In the genomic region with DNA sequence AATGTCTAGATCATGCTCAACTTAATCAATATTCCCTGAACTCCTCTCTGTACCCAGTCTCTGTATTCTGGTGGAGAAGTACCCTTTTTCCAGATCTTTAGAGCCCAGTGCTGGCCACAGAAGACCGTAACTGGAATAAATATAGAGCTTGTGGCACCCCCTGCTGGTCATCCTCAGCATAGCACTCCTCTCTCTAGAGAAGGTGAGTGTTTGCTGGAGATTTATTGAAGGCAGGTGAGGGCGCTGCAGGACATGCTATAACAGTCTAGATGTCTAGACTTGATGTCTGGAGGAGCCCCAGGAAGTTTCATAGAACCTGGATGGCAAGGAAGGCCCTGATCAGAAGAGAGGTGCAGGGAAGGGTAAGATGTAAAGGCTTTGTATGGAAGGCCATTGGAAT, we compare ENCODE assay signal across 8 mouse cellular contexts. TPM values are rescaled to one million over a fixed set of nuclear protein-coding genes. Genes with fewer than 3 reads are reported as not detected.
DNase-seq lines count a peak whose midpoint lies in the region; ATAC-seq and TF ChIP-seq lines count a peak whose summit lies in the region.

No protein-coding gene starts in this region.

- H3K4me3 ChIP-seq in cerebellum, adult 2 months (replicated peaks; ENCODE audit: insufficient read depth, low read depth, low read length), result no peak overlapping the region
- no peak overlapping the region for H3K4me3 ChIP-seq in gastrocnemius, adult 2 months
- H3K4me3 ChIP-seq in kidney, postnatal 0 days (replicated peaks; ENCODE audit: low read depth, low read length), result no peak overlapping the region
- no peak overlapping the region for H3K4me3 ChIP-seq in liver, embryonic 11.5 days (ENCODE audit: low read depth, low read length)

- no peaks in the 10 kb centered on the region for H3K4me1 ChIP-seq in cerebellum, adult 2 months (ENCODE audit: control insufficient read depth, insufficient read depth, low read length)
- no peaks in the 10 kb centered on the region for H3K4me1 ChIP-seq in kidney, postnatal 0 days (replicated peaks; ENCODE audit: insufficient read depth, low read length)
- H3K4me1 ChIP-seq in liver, embryonic 11.5 days (replicated peaks; ENCODE audit: control insufficient read depth, insufficient read depth, low read length), result peaks cover 39% of the 10 kb centered on the region

- H3K9me3 ChIP-seq in kidney, postnatal 0 days (replicated peaks; ENCODE audit: low read length), result no peaks in the 10 kb centered on the region
- no peaks in the 10 kb centered on the region for H3K9me3 ChIP-seq in liver, embryonic 11.5 days (ENCODE audit: control insufficient read depth, low read length)

- no peak overlapping the region for H3K27ac ChIP-seq in cerebellum, adult 2 months (ENCODE audit: insufficient read depth, low read length)
- peak overlapping the region; percentile 6; the same call in 1 of the 2 replicates for H3K27ac ChIP-seq in gastrocnemius, adult 2 months
- H3K27ac ChIP-seq in kidney, postnatal 0 days, result no peak overlapping the region
- H3K27ac ChIP-seq in liver, embryonic 11.5 days (ENCODE audit: low read depth, low read length), result no peak overlapping the region

- no peak overlapping the region for H3K9ac ChIP-seq in kidney, postnatal 0 days (ENCODE audit: low read depth, low read length)
- H3K9ac ChIP-seq in liver, embryonic 11.5 days (ENCODE audit: low read depth, low read length), result no peak overlapping the region

- no peaks in the 10 kb centered on the region for H3K36me3 ChIP-seq in kidney, postnatal 0 days (ENCODE audit: insufficient read depth, low read length)
- H3K36me3 ChIP-seq in liver, embryonic 11.5 days (ENCODE audit: control insufficient read depth, insufficient read depth, low read length), result no peaks in the 10 kb centered on the region

- no peaks in the 10 kb centered on the region for H3K27me3 ChIP-seq in cerebellum, adult 2 months (ENCODE audit: control insufficient read depth, insufficient read depth, low read length)
- no peaks in the 10 kb centered on the region for H3K27me3 ChIP-seq in kidney, postnatal 0 days (ENCODE audit: insufficient read depth, low read length)
- H3K27me3 ChIP-seq in liver, embryonic 11.5 days (replicated peaks; ENCODE audit: control insufficient read depth, insufficient read depth, low read length), result no peaks in the 10 kb centered on the region

- DNase-seq in 3T3-L1 (ENCODE audit: low read depth, low spot score), result peak; percentile 94
- peak; percentile 87 for DNase-seq in MN1 (ENCODE audit: low spot score)
- DNase-seq in cerebellum, adult 2 months, result peak; percentile 90 to 96
- DNase-seq in gastrocnemius, adult 2 months, result peak; percentile 89
- peak; percentile 89 for DNase-seq in kidney, postnatal 0 days (ENCODE audit: low spot score)
- DNase-seq in liver, embryonic 11.5 days (ENCODE audit: low spot score), result peak; percentile 80
- peak; percentile 86 for DNase-seq in ovary, postnatal 36 days (ENCODE audit: low spot score)
- DNase-seq in thymus, postnatal 14 days, result peak; percentile 95

- 2% methylated on average over 2 of the region's 2 CpGs for WGBS in cerebellum, adult 2 months
- WGBS in kidney, postnatal 0 days, result 2% methylated on average over 2 of the region's 2 CpGs
- WGBS in liver, embryonic 11.5 days, result 7% methylated on average over 2 of the region's 2 CpGs

- H3K4me2 ChIP-seq in kidney, postnatal 0 days (ENCODE audit: low read length), result no peak overlapping the region
- H3K4me2 ChIP-seq in liver, embryonic 11.5 days, result no peak overlapping the region

- TF ChIP-seq CTCF in cerebellum, adult 2 months (IDR thresholded peaks at IDR 0.05; ENCODE audit: borderline replicate concordance, insufficient read depth, low read depth, low read length), result peak; percentile 93
- peak; percentile 99 for TF ChIP-seq CTCF in gastrocnemius, adult 2 months (IDR thresholded peaks at IDR 0.05)
- TF ChIP-seq CTCF in kidney, postnatal 0 days (IDR thresholded peaks at IDR 0.05; ENCODE audit: low read depth), result peak; percentile 97

- no peak for TF ChIP-seq POLR2A in cerebellum, adult 2 months (IDR thresholded peaks at IDR 0.05; ENCODE audit: borderline replicate concordance, insufficient read depth, low read length)

- intact Hi-C loops in gastrocnemius, adult 2 months (cut with DNase I), result loop anchor here (1.0 to 5.0 kb wide), 4 partner anchors 58 to 217 kb away; partner anchors contain the start of gene Nup214

- no peak for ATAC-seq in kidney, postnatal 0 days (replicated peaks; ENCODE audit: low FRiP score, low read depth)
- no peak for ATAC-seq in liver, embryonic 11.5 days (replicated peaks; ENCODE audit: low FRiP score)

RNA-seq across cellular contexts. Expression of gene Prrc2b, which starts 16.8 kb away (rescaled TPM):
- polyA plus RNA-seq in cerebellum, adult 2 months (2012; rRNA removed), result 88.9 and 95.6 TPM in 2 replicates
- total RNA-seq in gastrocnemius, adult 2 months (2021), result 10 to 100 TPM; 76.4 to 86.9 TPM
- 31.4 and 33.8 TPM in 2 replicates for polyA plus RNA-seq in kidney, postnatal 0 days (2015; fragmentation: Nextera tagmentation; extraction: Ambion mirVana)
- polyA plus RNA-seq in liver, embryonic 11.5 days (2014; fragmentation: Nextera tagmentation; extraction: Ambion mirVana), result 37.8 and 48.1 TPM in 2 replicates

RNA-seq across cellular contexts. Expression of gene Plpp7, which starts 38.7 kb away (rescaled TPM):
- 41.3 and 45.0 TPM in 2 replicates for polyA plus RNA-seq in cerebellum, adult 2 months (2012; rRNA removed)
- total RNA-seq in gastrocnemius, adult 2 months (2021), result 100 to 1,000 TPM; 109 to 120 TPM
- polyA plus RNA-seq in kidney, postnatal 0 days (2015; fragmentation: Nextera tagmentation; extraction: Ambion mirVana), result 4.5 and 4.7 TPM in 2 replicates
- 5.3 TPM in 2 replicates for polyA plus RNA-seq in liver, embryonic 11.5 days (2014; fragmentation: Nextera tagmentation; extraction: Ambion mirVana)

RNA-seq across cellular contexts. Expression of gene Fam78a, which starts 49.4 kb away (rescaled TPM):
- 4.2 and 4.4 TPM in 2 replicates for polyA plus RNA-seq in cerebellum, adult 2 months (2012; rRNA removed)
- 10 to 100 TPM in 1 of 2 experiments, 1 to 10 TPM in 1; 9.9 to 12.0 TPM for total RNA-seq in gastrocnemius, adult 2 months (2021)
- polyA plus RNA-seq in kidney, postnatal 0 days (2015; fragmentation: Nextera tagmentation; extraction: Ambion mirVana), result 0.79 and 0.82 TPM in 2 replicates
- polyA plus RNA-seq in liver, embryonic 11.5 days (2014; fragmentation: Nextera tagmentation; extraction: Ambion mirVana), result 19.2 and 19.8 TPM in 2 replicates
